Mouse (Mus musculus) A20 (cell line): ENCODE measurements around the gene Aloxe3.

Experiments
- DNase-seq: peaks from one replicate; pipeline ENCODE4 v3.0.0-alpha.2; 2011; ENCODE audit warnings: low read depth, low spot score

Aloxe3 gene

GRCm38 (mm10) chr11:69174722-69175121 is 49.0 kb downstream of the Aloxe3 start:
- DNase-seq = no peak

- no peak for DNase-seq
Measured at GRCm38 (mm10) chr11:69178525-69178924, 52.8 kb downstream of the Aloxe3 start.

GRCm38 (mm10) chr11:69179512-69179911 is 53.8 kb downstream of the Aloxe3 start:
- no peak for DNase-seq

GRCm38 (mm10) chr11:69180120-69180519 is 54.4 kb downstream of the Aloxe3 start:
- DNase-seq = peak; percentile 26

- DNase-seq = no peak
Measured at GRCm38 (mm10) chr11:69185031-69185430, 59.3 kb downstream of the Aloxe3 start.

- DNase-seq = no peak
Measured at GRCm38 (mm10) chr11:69185936-69186335, 60.2 kb downstream of the Aloxe3 start.

GRCm38 (mm10) chr11:69192840-69193239 is 67.1 kb downstream of the Aloxe3 start:
- peak; percentile 45 for DNase-seq

- no peak for DNase-seq
Measured at GRCm38 (mm10) chr11:69196766-69197165, 71.1 kb downstream of the Aloxe3 start.

- no peak for DNase-seq
Measured at GRCm38 (mm10) chr11:69197194-69197593, 71.5 kb downstream of the Aloxe3 start.

- no peak for DNase-seq
Measured at GRCm38 (mm10) chr11:69197743-69198142, 72.0 kb downstream of the Aloxe3 start, which contains the start of gene Alox8. Alox8 (minus strand) TSS chr11:69197843.
